Mouse (Mus musculus): ENCODE results near the gene Sh3pxd2a.

GRCm38 (mm10) chr19:47487572-47487971, 23.4 kb upstream of the Sh3pxd2a start:
- TF ChIP-seq CTCF (IDR thresholded peaks at IDR 0.05; ENCODE audit: extremely low read depth, insufficient read depth, insufficient read length, insufficient replicate concordance) (no peak), POLR2A (IDR thresholded peaks at IDR 0.05; ENCODE audit: low read depth, low read length) (no peak)
